Mouse (Mus musculus): ENCODE results near the gene Ptprn2. TPM values are rescaled to one million over a fixed set of nuclear protein-coding genes. Genes with fewer than 3 reads are reported as not detected.
A peak's percentile ranks its signal among the peaks of the same experiment; 100 is the strongest.

Gene Ptprn2
- polyA plus RNA-seq (2016; fragmentation: Nextera tagmentation; extraction: Ambion mirVana), result 12.2 and 12.8 TPM in 2 replicates

DNA sequence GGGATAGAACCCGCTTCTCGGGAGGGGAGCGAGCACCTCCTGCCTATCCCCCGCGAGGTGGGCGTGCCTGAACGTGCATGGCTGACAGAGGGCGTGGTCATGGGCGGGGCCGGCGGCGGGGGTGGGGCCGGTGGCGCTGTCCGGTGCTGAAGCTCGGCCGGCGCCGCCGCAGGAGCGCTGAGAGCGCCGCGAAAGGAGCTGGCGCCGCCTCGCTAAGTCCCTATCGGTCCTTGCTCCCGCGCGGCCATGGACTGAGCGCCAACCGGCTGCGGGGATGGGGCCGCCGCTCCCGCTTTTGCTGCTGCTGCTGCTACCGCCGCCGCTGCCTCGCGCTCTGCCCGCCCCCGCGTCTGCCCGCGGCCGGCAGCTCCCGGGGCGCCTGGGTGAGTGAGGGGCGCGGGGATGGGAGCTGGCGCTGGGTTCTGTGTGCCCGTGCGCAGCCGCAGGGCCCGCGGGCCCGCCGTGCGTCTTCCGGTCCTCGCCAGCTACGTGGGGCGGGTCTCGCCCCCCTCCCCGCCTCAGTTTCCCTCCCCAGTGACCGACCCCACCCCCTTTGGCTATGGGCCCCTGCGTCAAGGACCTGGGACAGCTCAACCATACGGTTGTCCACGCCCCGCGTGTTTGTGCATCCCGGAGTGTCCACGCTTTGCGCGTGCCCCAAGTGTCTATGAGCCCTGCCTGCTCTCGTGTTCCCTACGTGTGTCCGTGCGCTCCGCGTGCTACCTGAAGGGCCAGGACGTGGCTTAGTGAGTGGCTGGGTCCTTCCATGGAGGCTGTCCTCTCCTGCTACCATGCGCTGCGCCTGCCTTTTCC lies at the start of gene Ptprn2:
Gene Ptprn2, plus strand, starts transcription at position 130 of the 813 bp plus-strand sequence.
- H3K36me3 ChIP-seq, result no peaks in the 10 kb centered on the region
- H3K4me3 ChIP-seq, result peak within 1 kb of the TSS; percentile 74
- H3K9ac ChIP-seq (replicated peaks), result peak within 1 kb of the TSS; percentile 86
- ATAC-seq (ENCODE audit: low FRiP score, low read depth), result peak; percentile 93
- under 1% methylated on average over 68 of the region's 86 CpGs for WGBS
- H3K27me3 ChIP-seq, result peaks cover 62% of the 10 kb centered on the region
- no peaks in the 10 kb centered on the region for H3K9me3 ChIP-seq
- H3K4me2 ChIP-seq (replicated peaks), result peak within 1 kb of the TSS; percentile 96
- peaks cover 5% of the 10 kb centered on the region; the same call in 1 of the 2 replicates for H3K4me1 ChIP-seq
- H3K27ac ChIP-seq (replicated peaks), result peak within 1 kb of the TSS; percentile 85

DNA sequence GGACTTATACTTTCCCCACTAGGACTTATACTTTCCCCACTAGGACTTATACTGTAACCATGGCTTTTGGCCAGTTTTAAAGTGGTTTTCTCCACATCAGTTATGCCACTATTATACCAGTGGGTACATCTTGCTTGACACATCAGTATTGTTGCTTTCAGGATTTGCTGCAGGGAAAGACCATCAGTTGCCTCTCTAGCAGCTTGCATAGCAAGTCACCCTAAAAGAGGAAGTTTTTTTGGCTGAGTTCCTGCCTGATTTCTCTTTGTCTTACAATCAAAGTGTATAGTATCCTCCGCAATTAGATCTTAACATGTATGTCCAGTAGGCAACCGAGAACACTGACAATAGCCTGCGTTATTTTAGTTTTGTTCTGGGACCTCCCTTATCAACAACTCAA lies 49.4 kb upstream of the Ptprn2 start:
- ATAC-seq (ENCODE audit: low FRiP score, low read depth), result no peak
- Histone ChIP-seq H3K9me3 (no peaks in the 10 kb centered on the region), H3K9ac (replicated peaks) (no peak overlapping the region), H3K4me3 (no peak overlapping the region), H3K4me1 (no peaks in the 10 kb centered on the region), H3K36me3 (peaks cover 37% of the 10 kb centered on the region), H3K27ac (replicated peaks) (no peak overlapping the region), H3K27me3 (no peaks in the 10 kb centered on the region), H3K4me2 (replicated peaks) (no peak overlapping the region)
- 95% methylated on average over 3 of the region's 3 CpGs for WGBS

DNA sequence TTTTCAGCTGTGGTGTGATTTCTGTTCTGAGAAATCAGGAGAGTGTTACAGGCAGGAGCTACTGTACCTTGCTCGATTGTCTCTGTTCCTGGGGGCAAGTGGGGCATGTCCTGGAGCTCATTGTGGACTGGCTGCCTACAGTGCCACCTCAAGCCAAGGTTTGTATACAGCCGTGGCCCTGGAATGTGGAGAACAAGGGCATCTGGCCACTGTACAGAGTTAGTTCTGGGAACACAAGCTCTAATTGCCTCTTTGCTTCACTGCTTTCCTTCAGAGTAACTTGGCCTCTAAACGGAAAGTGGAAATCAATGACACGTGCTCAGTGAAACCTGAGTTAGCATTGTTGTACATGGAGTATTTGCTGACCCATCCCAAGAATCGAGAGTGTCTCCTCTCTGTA lies 46.9 kb upstream of the Ptprn2 start:
- no peak overlapping the region for H3K4me2 ChIP-seq (replicated peaks)
- no peak overlapping the region for H3K4me3 ChIP-seq
- H3K36me3 ChIP-seq, result peaks cover 36% of the 10 kb centered on the region
- H3K9ac ChIP-seq (replicated peaks), result no peak overlapping the region
- no peak overlapping the region for H3K27ac ChIP-seq (replicated peaks)
- ATAC-seq (ENCODE audit: low FRiP score, low read depth), result no peak
- no peaks in the 10 kb centered on the region for H3K9me3 ChIP-seq
- no peaks in the 10 kb centered on the region for H3K27me3 ChIP-seq
- 92% methylated on average over 5 of the region's 5 CpGs for WGBS
- H3K4me1 ChIP-seq, result no peaks in the 10 kb centered on the region

DNA sequence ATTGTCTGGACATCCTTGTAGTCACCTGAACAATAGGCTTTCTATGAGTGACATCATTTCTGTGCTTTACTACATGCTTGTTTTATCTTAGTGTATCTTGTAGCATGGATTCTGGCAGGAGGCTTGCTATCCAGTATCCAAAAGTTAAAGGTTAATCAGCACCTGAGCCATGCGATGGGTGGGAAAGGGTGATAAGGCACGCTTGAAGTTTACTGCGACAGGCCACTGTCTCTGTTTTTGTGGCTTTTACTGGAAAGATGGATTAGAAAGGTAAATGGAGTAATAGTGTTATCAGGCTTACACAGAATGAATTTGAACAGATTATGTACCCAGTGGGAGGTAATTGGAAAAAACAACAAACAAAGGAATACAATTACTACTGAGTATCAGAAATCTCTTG lies 43.3 kb upstream of the Ptprn2 start:
- Histone ChIP-seq H3K4me3 (no peak overlapping the region), H3K27me3 (no peaks in the 10 kb centered on the region), H3K9me3 (no peaks in the 10 kb centered on the region), H3K4me2 (replicated peaks) (no peak overlapping the region), H3K36me3 (peaks cover 56% of the 10 kb centered on the region), H3K4me1 (no peaks in the 10 kb centered on the region), H3K9ac (replicated peaks) (no peak overlapping the region), H3K27ac (replicated peaks) (no peak overlapping the region)
- WGBS, result 95% methylated on average over 3 of the region's 3 CpGs
- ATAC-seq (ENCODE audit: low FRiP score, low read depth), result no peak

DNA sequence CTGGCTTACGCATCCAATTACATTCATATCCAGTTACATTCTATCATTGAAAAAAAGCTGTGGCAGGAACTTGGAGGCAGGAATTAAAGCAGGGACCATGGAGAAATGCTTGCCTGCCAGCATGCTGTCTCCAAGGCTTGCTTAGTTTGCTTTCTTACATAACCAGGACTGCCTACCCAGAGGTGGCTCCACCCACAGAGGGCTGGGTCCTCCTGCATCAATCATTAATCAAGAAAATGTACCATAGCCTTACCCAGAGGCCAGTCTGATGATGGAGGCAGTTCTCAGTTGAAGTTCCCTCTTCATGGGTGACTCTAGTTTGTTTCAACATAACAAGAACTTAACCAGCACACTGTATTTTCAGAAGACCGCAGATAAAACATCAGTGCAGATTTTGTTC lies 36.0 kb upstream of the Ptprn2 start:
- Histone ChIP-seq H3K36me3 (peaks cover 41% of the 10 kb centered on the region), H3K27ac (replicated peaks) (no peak overlapping the region), H3K4me2 (replicated peaks) (no peak overlapping the region), H3K4me3 (no peak overlapping the region), H3K9ac (replicated peaks) (no peak overlapping the region), H3K27me3 (no peaks in the 10 kb centered on the region), H3K4me1 (no peaks in the 10 kb centered on the region), H3K9me3 (no peaks in the 10 kb centered on the region)
- no peak for ATAC-seq (ENCODE audit: low FRiP score, low read depth)
- WGBS, result 91% methylated on average over 2 of the region's 2 CpGs

DNA sequence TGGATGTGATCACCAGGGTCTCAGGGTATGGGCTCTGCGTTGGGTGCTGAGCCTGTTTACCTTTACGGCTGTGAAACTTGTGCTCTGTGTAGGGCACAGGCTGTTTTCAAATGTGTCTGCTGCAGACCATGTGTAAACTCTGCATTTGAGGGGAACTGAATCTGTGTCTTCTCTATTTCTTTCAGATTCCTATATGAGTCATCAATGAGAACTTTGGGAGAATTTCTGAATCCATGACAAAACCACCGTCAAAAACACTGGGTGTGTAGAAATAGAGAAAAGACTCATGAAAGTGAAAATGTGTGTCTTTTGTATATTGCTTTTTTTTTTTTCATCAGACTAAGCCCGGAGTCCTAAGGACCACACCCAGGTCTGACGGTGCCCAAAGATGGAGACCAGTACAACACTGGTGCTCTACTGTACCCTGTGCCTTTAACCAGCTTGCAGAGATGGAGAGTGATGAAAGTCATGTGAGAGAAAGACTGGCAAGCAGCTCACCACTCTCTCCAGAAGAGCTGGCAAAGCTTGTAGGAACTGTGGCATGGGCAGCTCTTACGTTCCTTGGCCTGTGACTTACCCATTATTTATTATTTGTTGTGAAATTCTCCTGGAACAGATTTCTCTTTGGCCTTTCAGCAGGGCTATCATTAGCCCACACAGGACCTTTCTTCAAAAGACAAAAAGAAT lies 25.0 kb upstream of the Ptprn2 start:
- Histone ChIP-seq H3K9ac (replicated peaks) (no peak overlapping the region), H3K9me3 (no peaks in the 10 kb centered on the region), H3K36me3 (peaks cover 14% of the 10 kb centered on the region), H3K4me2 (replicated peaks) (no peak overlapping the region), H3K27ac (replicated peaks) (no peak overlapping the region), H3K27me3 (no peaks in the 10 kb centered on the region), H3K4me3 (no peak overlapping the region), H3K4me1 (no peaks in the 10 kb centered on the region)
- 96% methylated on average over 6 of the region's 6 CpGs for WGBS
- no peak for ATAC-seq (ENCODE audit: low FRiP score, low read depth)

DNA sequence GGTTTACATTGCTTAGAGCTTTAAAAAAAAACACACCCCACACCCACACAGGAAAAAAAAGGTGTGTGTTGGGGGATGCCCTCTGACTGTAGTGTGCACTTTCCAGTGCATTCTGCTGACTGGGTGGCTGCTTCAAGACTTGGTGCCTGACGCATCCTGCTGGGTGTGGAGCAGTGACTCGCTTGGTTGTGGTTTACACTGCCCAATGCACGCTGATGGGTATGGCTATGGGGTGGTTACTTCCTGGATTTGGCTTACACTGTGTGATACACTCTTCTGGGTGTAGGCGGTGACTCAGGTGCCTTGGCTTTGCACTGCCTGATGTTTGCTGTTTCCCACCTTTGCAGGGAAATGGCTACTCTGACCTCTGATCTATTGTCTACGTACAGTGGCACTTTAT lies 18.5 kb upstream of the Ptprn2 start:
- Histone ChIP-seq H3K9ac (replicated peaks) (no peak overlapping the region), H3K27ac (replicated peaks) (no peak overlapping the region), H3K36me3 (0 out of 2 replicates have a peak, but pooled peaks cover 9% of the 10 kb centered on the region), H3K4me1 (no peaks in the 10 kb centered on the region), H3K4me2 (replicated peaks) (no peak overlapping the region), H3K27me3 (no peaks in the 10 kb centered on the region), H3K9me3 (no peaks in the 10 kb centered on the region), H3K4me3 (no peak overlapping the region)
- 88% methylated on average over 5 of the region's 5 CpGs for WGBS
- no peak for ATAC-seq (ENCODE audit: low FRiP score, low read depth)

DNA sequence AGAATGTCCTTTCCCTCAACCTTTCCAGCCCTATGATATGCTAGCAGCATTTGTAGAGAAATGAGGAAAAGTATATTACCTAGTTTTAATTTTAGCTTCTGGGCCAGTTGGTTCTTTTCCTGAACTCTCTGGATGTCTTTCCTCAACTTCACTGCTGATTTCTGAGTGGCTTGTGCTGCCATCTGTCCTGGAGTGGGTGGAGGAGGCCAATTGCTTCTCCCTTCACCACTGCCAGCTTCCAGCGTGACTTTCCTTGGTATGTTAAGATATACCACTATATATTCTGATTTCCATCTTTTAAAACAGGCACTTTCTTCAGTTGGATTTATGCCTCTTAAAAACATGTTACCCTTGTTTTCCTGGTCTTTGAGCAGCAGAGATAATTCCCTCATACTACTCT lies 17.2 kb upstream of the Ptprn2 start:
- no peak overlapping the region for H3K27ac ChIP-seq (replicated peaks)
- no peaks in the 10 kb centered on the region for H3K27me3 ChIP-seq
- WGBS, result 97% methylated on average over 1 of the region's 1 CpGs
- H3K4me2 ChIP-seq (replicated peaks), result no peak overlapping the region
- no peaks in the 10 kb centered on the region for H3K4me1 ChIP-seq
- no peaks in the 10 kb centered on the region for H3K9me3 ChIP-seq
- no peak overlapping the region for H3K9ac ChIP-seq (replicated peaks)
- no peak overlapping the region for H3K4me3 ChIP-seq
- ATAC-seq (ENCODE audit: low FRiP score, low read depth), result no peak
- 0 out of 2 replicates have a peak, but pooled peaks cover 9% of the 10 kb centered on the region for H3K36me3 ChIP-seq

DNA sequence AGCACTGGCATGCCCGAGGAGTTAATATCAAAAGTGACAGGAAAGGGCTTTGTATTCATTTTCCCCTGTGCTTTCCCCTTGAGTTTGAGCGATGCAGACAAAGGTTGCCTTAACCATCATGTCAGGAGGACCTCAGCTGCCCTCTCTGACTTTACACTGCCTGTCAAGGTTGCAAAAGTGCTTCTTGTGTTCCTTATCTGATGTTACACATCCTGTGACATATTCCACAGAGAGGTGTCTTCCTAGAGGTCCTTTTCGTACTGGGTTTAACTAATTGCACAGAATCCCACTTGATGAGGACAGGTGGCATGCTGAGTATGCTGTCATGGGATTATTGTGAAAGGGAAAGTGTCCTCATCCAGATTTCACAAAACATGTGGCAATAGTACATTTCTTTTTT lies 16.4 kb upstream of the Ptprn2 start:
- Histone ChIP-seq H3K9ac (replicated peaks) (no peak overlapping the region), H3K4me3 (no peak overlapping the region), H3K4me2 (replicated peaks) (no peak overlapping the region), H3K36me3 (0 out of 2 replicates have a peak, but pooled peaks cover 9% of the 10 kb centered on the region), H3K9me3 (no peaks in the 10 kb centered on the region), H3K27me3 (no peaks in the 10 kb centered on the region), H3K4me1 (no peaks in the 10 kb centered on the region), H3K27ac (replicated peaks) (no peak overlapping the region)
- no peak for ATAC-seq (ENCODE audit: low FRiP score, low read depth)
- 84% methylated on average over 3 of the region's 3 CpGs for WGBS

DNA sequence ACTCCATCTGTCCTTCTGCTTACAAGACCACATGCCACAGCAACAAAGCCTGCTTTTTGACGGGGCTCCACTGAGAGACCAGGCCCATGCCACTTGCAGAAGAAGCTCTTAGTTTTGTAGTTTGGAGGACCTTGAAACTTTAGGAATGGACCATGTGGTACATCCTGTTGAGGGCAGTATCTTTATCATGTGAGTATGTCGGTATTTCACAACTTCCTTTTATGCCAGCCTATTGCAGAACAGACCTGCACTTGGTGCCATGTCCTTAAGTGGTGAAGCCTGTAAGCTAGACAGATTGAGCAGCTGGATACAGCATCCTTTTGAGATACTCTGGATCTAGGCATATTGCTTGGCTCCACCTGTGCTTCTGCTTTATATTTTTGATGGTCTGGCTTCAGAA lies 12.3 kb upstream of the Ptprn2 start:
- no peak overlapping the region for H3K9ac ChIP-seq (replicated peaks)
- no peaks in the 10 kb centered on the region for H3K27me3 ChIP-seq
- H3K27ac ChIP-seq (replicated peaks), result no peak overlapping the region
- no peak overlapping the region for H3K4me2 ChIP-seq (replicated peaks)
- no peaks in the 10 kb centered on the region for H3K36me3 ChIP-seq
- H3K9me3 ChIP-seq, result no peaks in the 10 kb centered on the region
- ATAC-seq (ENCODE audit: low FRiP score, low read depth), result no peak
- 88% methylated on average over 2 of the region's 2 CpGs for WGBS
- no peak overlapping the region for H3K4me3 ChIP-seq
- no peaks in the 10 kb centered on the region for H3K4me1 ChIP-seq

DNA sequence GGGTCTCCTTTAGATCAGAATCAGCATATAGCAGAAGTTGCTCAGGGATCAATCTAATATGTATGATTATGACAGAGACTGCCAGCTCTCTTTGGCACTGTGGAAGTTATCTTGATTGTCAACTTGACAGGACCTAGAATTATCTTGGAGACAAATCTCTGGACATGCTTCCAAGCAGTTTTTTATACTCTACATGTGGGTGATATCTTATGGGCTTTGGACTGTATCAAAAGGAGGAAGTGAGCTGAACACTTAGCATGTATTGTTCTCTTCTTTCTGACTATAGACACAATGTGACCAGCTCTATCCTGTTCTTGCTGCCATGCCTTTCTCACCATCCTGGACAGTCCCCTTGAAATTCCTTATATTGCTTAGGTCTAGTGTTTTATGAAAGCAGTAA lies 11.8 kb upstream of the Ptprn2 start:
- no peaks in the 10 kb centered on the region for H3K9me3 ChIP-seq
- H3K4me1 ChIP-seq, result no peaks in the 10 kb centered on the region
- no peak overlapping the region for H3K27ac ChIP-seq (replicated peaks)
- H3K36me3 ChIP-seq, result no peaks in the 10 kb centered on the region
- H3K27me3 ChIP-seq, result no peaks in the 10 kb centered on the region
- no peak for ATAC-seq (ENCODE audit: low FRiP score, low read depth)
- H3K9ac ChIP-seq (replicated peaks), result no peak overlapping the region
- no peak overlapping the region for H3K4me2 ChIP-seq (replicated peaks)
- no peak overlapping the region for H3K4me3 ChIP-seq

DNA sequence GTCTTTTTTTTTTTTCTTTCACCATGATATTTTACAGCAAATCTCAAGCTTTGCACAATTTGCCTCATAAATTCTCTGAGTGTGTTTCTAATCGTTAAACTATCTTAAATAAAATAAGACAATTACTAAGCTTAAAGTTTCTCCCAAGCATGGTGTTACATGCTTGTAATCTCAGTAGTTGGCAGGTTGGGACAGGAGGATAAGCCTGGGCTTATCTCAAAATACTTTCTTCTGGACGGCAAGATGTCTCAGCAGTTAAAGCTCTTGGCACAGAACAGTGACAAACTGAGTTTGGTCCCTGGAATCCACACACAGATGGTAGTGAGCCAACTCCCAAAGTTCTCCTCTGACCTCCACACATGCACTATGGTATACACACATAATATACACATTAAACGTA lies 10.8 kb upstream of the Ptprn2 start:
- Histone ChIP-seq H3K9me3 (no peaks in the 10 kb centered on the region), H3K4me3 (no peak overlapping the region), H3K4me1 (no peaks in the 10 kb centered on the region), H3K27me3 (no peaks in the 10 kb centered on the region), H3K27ac (replicated peaks) (no peak overlapping the region), H3K9ac (replicated peaks) (no peak overlapping the region), H3K36me3 (no peaks in the 10 kb centered on the region), H3K4me2 (replicated peaks) (no peak overlapping the region)
- ATAC-seq (ENCODE audit: low FRiP score, low read depth), result no peak
- WGBS, result 83% methylated on average over 3 of the region's 3 CpGs

Data from midbrain, embryonic 12.5 days (tissue).